In genomic region chr2:76548836-76549235, GRCm38 (mm10) we compare ENCODE assay signal across 20 mouse cellular contexts.
DNase-seq lines count a peak whose midpoint lies in the region; ATAC-seq and TF ChIP-seq lines count a peak whose summit lies in the region.
"Had no signal": no experiment of that assay in that cellular context is flagged by ENCODE, and none has a peak within 500 bp of the region (broad histone marks: within the 10 kb centered on the region; RNA-seq: fewer than 3 reads in every experiment).

No protein-coding gene starts in this region.

- H3K36me3 ChIP-seq in lung, embryonic 16.5 days (ENCODE audit: control insufficient read depth, insufficient read depth, low read length), result no peaks in the 10 kb centered on the region; the same call in 1 of the 2 replicates
- H3K36me3 ChIP-seq: embryonic facial prominence, embryonic 10.5 days; G1E; heart, embryonic 13.5 days had no signal

- H3K27me3 ChIP-seq in lung, embryonic 16.5 days (ENCODE audit: control insufficient read depth, insufficient read depth, low read depth, low read length), result no peaks in the 10 kb centered on the region
- H3K27me3 ChIP-seq: heart, embryonic 13.5 days; hindbrain, embryonic 12.5 days had no signal

- 64% methylated on average over 7 of the region's 7 CpGs for WGBS in lung, embryonic 16.5 days
- 75% methylated on average over 7 of the region's 7 CpGs for WGBS in lung, adult 2 months

- ATAC-seq in lung, embryonic 16.5 days (ENCODE audit: low read depth), result no peak
- ATAC-seq: CD4-positive, CD25-positive, alpha-beta regulatory T cell, adult 4 months; forebrain, embryonic 14.5 days; hindbrain, embryonic 16.5 days had no signal

- H3K4me2 ChIP-seq in lung, embryonic 16.5 days (ENCODE audit: low read depth, low read length), result no peak overlapping the region
- H3K4me2 ChIP-seq: heart, embryonic 13.5 days; hindbrain, embryonic 12.5 days had no signal

- H3K4me1 ChIP-seq in lung, embryonic 16.5 days (replicated peaks; ENCODE audit: control insufficient read depth, insufficient read depth, low read length), result peaks cover 9% of the 10 kb centered on the region
- H3K4me1 ChIP-seq in lung, adult 2 months (ENCODE audit: control insufficient read depth, insufficient read depth, low read length), result peaks cover 2% of the 10 kb centered on the region; the same call in 1 of the 2 replicates
- H3K4me1 ChIP-seq: heart, embryonic 13.5 days; hindbrain, embryonic 12.5 days had no signal

- TF ChIP-seq POLR2A in lung, adult 2 months (IDR thresholded peaks at IDR 0.05; ENCODE audit: borderline replicate concordance, extremely low read depth, low read depth, low read length), result no peak

- no peak for TF ChIP-seq CTCF in lung, adult 2 months (IDR thresholded peaks at IDR 0.05; ENCODE audit: insufficient read depth, low read length)

- DNase-seq in adrenal gland, adult (ENCODE audit: inconsistent age in 2 of 2, low spot score in 1 of 2), result peak; percentile 35 to 80
- no peak for DNase-seq in adrenal gland, adult 18-20 months (ENCODE audit: low spot score in 2 of 2)
- no peak for DNase-seq in lung, adult 2 months
- DNase-seq in adrenal gland, postnatal 10 days, result peak; percentile 32
- DNase-seq in urinary bladder, postnatal 14 days (ENCODE audit: low spot score), result no peak
- no peak for DNase-seq in layer of hippocampus, postnatal 36 days
- DNase-seq: B cell, adult 2 months; cerebellum, adult 2 months; cerebellum, postnatal 10 days; gastrocnemius, adult 2 months; gastrocnemius, postnatal 25 days; heart, postnatal 4 days had no signal

- H3K9me3 ChIP-seq in lung, embryonic 16.5 days (ENCODE audit: control insufficient read depth, low read length), result no peaks in the 10 kb centered on the region
- H3K9me3 ChIP-seq: embryonic facial prominence, embryonic 10.5 days; G1E; heart, embryonic 13.5 days; hindbrain, embryonic 12.5 days had no signal

- peak overlapping the region; percentile 48 for H3K27ac ChIP-seq in lung, embryonic 16.5 days (ENCODE audit: low read length)
- H3K27ac ChIP-seq: embryonic facial prominence, embryonic 10.5 days; gastrocnemius, adult 2 months; heart, embryonic 13.5 days; hindbrain, embryonic 12.5 days had no signal

- no peak overlapping the region for H3K9ac ChIP-seq in lung, embryonic 16.5 days (ENCODE audit: low read length)
- H3K9ac ChIP-seq: heart, embryonic 13.5 days; hindbrain, embryonic 12.5 days had no signal

- H3K4me3 ChIP-seq in lung, embryonic 16.5 days (ENCODE audit: low read length), result no peak overlapping the region
- no peak overlapping the region for H3K4me3 ChIP-seq in lung, adult 2 months (replicated peaks; ENCODE audit: extremely low read depth, low read depth, low read length)
- H3K4me3 ChIP-seq: embryonic facial prominence, embryonic 10.5 days; gastrocnemius, adult 2 months; heart, embryonic 13.5 days; hindbrain, embryonic 12.5 days had no signal

Comparison
In these comparisons a context has a peak if more than half of its experiments do, and no peak if none do; other contexts are left out.
1. DNase-seq: peak in adrenal gland, adult (2 of 2) and adrenal gland, postnatal 10 days (single experiment); none in adrenal gland, adult 18-20 months (0 of 2), lung, adult 2 months (single experiment), urinary bladder, postnatal 14 days (single experiment) and layer of hippocampus, postnatal 36 days (0 of 2).